Mouse (Mus musculus): ENCODE measurements around the gene Ankra2. TPM values are rescaled to one million over a fixed set of nuclear protein-coding genes. Genes with fewer than 3 reads are reported as not detected.

Ankra2 gene
- total RNA-seq, 2 experiments from 2014 or later: 44.6 to 45.9 TPM

- no peak for DNase-seq (ENCODE audit: low spot score in 2 of 2)
Measured at GRCm38 (mm10) chr13:98290719-98291118, 27.8 kb downstream of the Ankra2 start.

GRCm38 (mm10) chr13:98291712-98292111, 28.8 kb downstream of the Ankra2 start:
- no peak for DNase-seq (ENCODE audit: low spot score in 2 of 2)

GRCm38 (mm10) chr13:98296072-98296471, 33.2 kb downstream of the Ankra2 start:
- DNase-seq (ENCODE audit: low spot score in 2 of 2): no peak

GRCm38 (mm10) chr13:98297883-98298482, 35.1 kb downstream of the Ankra2 start:
- DNase-seq (ENCODE audit: low spot score in 2 of 2): no peak

GRCm38 (mm10) chr13:98298833-98299758, 36.2 kb downstream of the Ankra2 start:
- DNase-seq (ENCODE audit: low spot score in 2 of 2): peak; percentile 77 to 86

- DNase-seq (ENCODE audit: low spot score in 2 of 2): no peak
Measured at GRCm38 (mm10) chr13:98305257-98305656, 42.4 kb downstream of the Ankra2 start.

- no peak for DNase-seq (ENCODE audit: low spot score in 2 of 2)
Measured at GRCm38 (mm10) chr13:98306393-98306792, 43.5 kb downstream of the Ankra2 start.

- DNase-seq (ENCODE audit: low spot score in 2 of 2): peak; percentile 4 to 10
Measured at GRCm38 (mm10) chr13:98306852-98307475, 44.1 kb downstream of the Ankra2 start.

GRCm38 (mm10) chr13:98308004-98308403, 45.1 kb downstream of the Ankra2 start:
- DNase-seq (ENCODE audit: low spot score in 2 of 2): no peak

GRCm38 (mm10) chr13:98308724-98309123, 45.9 kb downstream of the Ankra2 start:
- no peak for DNase-seq (ENCODE audit: low spot score in 2 of 2)

- no peak for DNase-seq (ENCODE audit: low spot score in 2 of 2)
Measured at GRCm38 (mm10) chr13:98311597-98311996, 48.7 kb downstream of the Ankra2 start.

- DNase-seq (ENCODE audit: low spot score in 2 of 2): no peak
Measured at GRCm38 (mm10) chr13:98313631-98314030, 50.8 kb downstream of the Ankra2 start.

- no peak for DNase-seq (ENCODE audit: low spot score in 2 of 2)
Measured at GRCm38 (mm10) chr13:98315124-98315523, 52.2 kb downstream of the Ankra2 start.

- DNase-seq (ENCODE audit: low spot score in 2 of 2): peak in 1 of 2 experiments; percentile 9
Measured at GRCm38 (mm10) chr13:98316140-98316479, 53.2 kb downstream of the Ankra2 start.

- DNase-seq (ENCODE audit: low spot score in 2 of 2): peak; percentile 93 to 95
Measured at GRCm38 (mm10) chr13:98316480-98317245, 53.8 kb downstream of the Ankra2 start, which contains the start of gene Btf3. Btf3 (minus strand) TSS chr13:98317006.

- DNase-seq (ENCODE audit: low spot score in 2 of 2): peak in 1 of 2 experiments; percentile 3
Measured at GRCm38 (mm10) chr13:98317246-98317677, 54.4 kb downstream of the Ankra2 start.

GRCm38 (mm10) chr13:98317911-98318310, 55.0 kb downstream of the Ankra2 start:
- no peak for DNase-seq (ENCODE audit: low spot score in 2 of 2)
